Mouse (Mus musculus): ENCODE measurements around the gene Crhr1. TPM values are rescaled to one million over a fixed set of nuclear protein-coding genes. Genes with fewer than 3 reads are reported as not detected.

Gene Crhr1
- total and polyA plus RNA-seq, 3 experiments = not detected

DNA sequence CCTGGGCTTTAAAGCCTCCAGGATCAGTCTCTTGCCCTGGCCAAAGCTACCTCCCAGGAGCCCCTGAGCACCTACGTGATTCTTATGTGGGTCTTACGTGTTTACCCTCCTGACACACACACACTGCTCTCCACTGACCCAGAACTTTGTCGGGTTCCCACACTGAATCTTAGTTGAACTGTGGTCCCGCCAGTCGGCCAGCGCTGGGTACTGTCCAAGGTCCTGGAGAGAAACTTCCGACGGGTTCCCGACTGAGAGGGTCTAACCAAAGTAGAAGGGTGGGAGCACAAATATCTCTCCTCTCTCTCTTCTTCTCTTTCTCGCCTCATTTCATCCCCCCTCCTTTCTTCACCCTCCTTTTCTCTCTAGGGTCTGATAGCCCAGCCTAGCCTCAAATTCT is 65.2 kb downstream of the Crhr1 start:
- Histone ChIP-seq H3K9me3 (replicated peaks; ENCODE audit: insufficient read depth, low read length) (no peaks in the 10 kb centered on the region), H3K36me3 (ENCODE audit: control insufficient read depth in 1 of 2, insufficient read depth in 2 of 2, low read length in 2 of 2) (no peaks in the 10 kb centered on the region), H3K4me3 (ENCODE audit: control insufficient read depth in 1 of 2, insufficient read depth in 1 of 2, low read depth in 2 of 2, low read length in 2 of 2) (no peak overlapping the region), H3K27ac (ENCODE audit: control insufficient read depth, low read depth, low read length) (no peak overlapping the region), H3K9ac (ENCODE audit: control insufficient read depth, low read depth, low read length, poor library complexity, severe bottlenecking) (no peak overlapping the region), H3K27me3 (ENCODE audit: control insufficient read depth in 1 of 2, insufficient read depth in 2 of 2, low read length in 2 of 2) (peaks cover 0 to 3% of the 10 kb centered on the region in 2 experiments; a peak in 2 of 4 replicates), H3K79me2 (ENCODE audit: control insufficient read depth, insufficient read depth, low read length, poor library complexity) (no peaks in the 10 kb centered on the region), H3K4me1 (ENCODE audit: control insufficient read depth in 1 of 2, insufficient read depth in 2 of 2, low read length in 2 of 2) (no peaks in the 10 kb centered on the region)
- TF ChIP-seq TAL1 (IDR thresholded peaks at IDR 0.05; ENCODE audit: low read length) = no peak
- TF ChIP-seq POLR2AphosphoS5 (IDR thresholded peaks at IDR 0.05; ENCODE audit: borderline replicate concordance, low read depth, low read length) = no peak
- peak; percentile 37 for DNase-seq (ENCODE audit: low read depth, low spot score)

DNA sequence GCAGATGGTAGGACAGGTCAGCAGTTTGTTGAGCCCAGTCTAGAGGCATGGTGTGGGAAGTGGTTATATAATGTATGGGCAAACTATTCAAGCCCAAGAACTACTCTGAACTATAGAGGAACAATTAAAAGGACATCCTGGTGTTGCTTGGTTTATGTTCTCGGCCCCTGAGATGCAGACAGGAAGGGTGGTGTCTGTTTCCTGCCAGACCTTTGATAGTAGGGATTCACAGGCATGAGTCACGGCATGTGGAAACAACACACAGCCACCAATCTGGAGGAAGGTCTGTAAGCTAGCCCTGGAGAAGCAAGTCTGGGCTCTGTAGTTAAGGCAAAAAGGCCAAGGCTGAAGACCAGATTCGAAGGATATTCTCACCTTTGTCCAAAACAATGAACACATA is 70.6 kb downstream of the Crhr1 start:
- Histone ChIP-seq H3K4me3 (ENCODE audit: control insufficient read depth in 1 of 2, insufficient read depth in 1 of 2, low read depth in 2 of 2, low read length in 2 of 2) (no peak overlapping the region), H3K9ac (ENCODE audit: control insufficient read depth, low read depth, low read length, poor library complexity, severe bottlenecking) (no peak overlapping the region), H3K27ac (ENCODE audit: control insufficient read depth, low read depth, low read length) (no peak overlapping the region), H3K36me3 (ENCODE audit: control insufficient read depth in 1 of 2, insufficient read depth in 2 of 2, low read length in 2 of 2) (no peaks in the 10 kb centered on the region), H3K4me1 (ENCODE audit: control insufficient read depth in 1 of 2, insufficient read depth in 2 of 2, low read length in 2 of 2) (no peaks in the 10 kb centered on the region), H3K27me3 (ENCODE audit: control insufficient read depth in 1 of 2, insufficient read depth in 2 of 2, low read length in 2 of 2) (peaks cover 0 to 3% of the 10 kb centered on the region in 2 experiments; a peak in 2 of 4 replicates), H3K9me3 (replicated peaks; ENCODE audit: insufficient read depth, low read length) (no peaks in the 10 kb centered on the region), H3K79me2 (ENCODE audit: control insufficient read depth, insufficient read depth, low read length, poor library complexity) (no peaks in the 10 kb centered on the region)
- peak; percentile 34 for DNase-seq (ENCODE audit: low read depth, low spot score)
- TF ChIP-seq GABPA (IDR thresholded peaks at IDR 0.05; ENCODE audit: low read depth, low read length) (no peak), ETS1 (IDR thresholded peaks at IDR 0.05; ENCODE audit: low read depth, low read length) (no peak), EP300 (IDR thresholded peaks at IDR 0.05; ENCODE audit: low read depth in 1 of 2, low read length in 2 of 2) (no peak), RCOR1 (IDR thresholded peaks at IDR 0.05; ENCODE audit: low read depth, low read length) (no peak), USF1 (IDR thresholded peaks at IDR 0.05; ENCODE audit: low read depth, low read length) (no peak), TBP (IDR thresholded peaks at IDR 0.05; ENCODE audit: low read depth, low read length) (no peak), POLR2A (IDR thresholded peaks at IDR 0.05; ENCODE audit: control insufficient read depth in 1 of 2, insufficient read depth in 1 of 2, low read depth in 1 of 2, low read length in 2 of 2, poor library complexity in 1 of 2) (no peak), NRF1 (IDR thresholded peaks at IDR 0.05; ENCODE audit: insufficient read depth, low read depth, low read length, poor library complexity, severe bottlenecking) (no peak), SIN3A (IDR thresholded peaks at IDR 0.05; ENCODE audit: low read length) (no peak), MXI1 (IDR thresholded peaks at IDR 0.05; ENCODE audit: low read depth, low read length) (no peak), RAD21 (IDR thresholded peaks at IDR 0.05; ENCODE audit: low read depth, low read length) (no peak), E2F4 (IDR thresholded peaks at IDR 0.05; ENCODE audit: borderline replicate concordance, low read depth, low read length) (no peak), ZNF384 (IDR thresholded peaks at IDR 0.05; ENCODE audit: low read depth, low read length) (no peak), ZKSCAN1 (IDR thresholded peaks at IDR 0.05; ENCODE audit: low read depth, low read length) (no peak), KAT2A (conservative IDR thresholded peaks at IDR 0.05; ENCODE audit: low read depth, low read length) (no peak), TCF12 (IDR thresholded peaks at IDR 0.05; ENCODE audit: low read depth, low read length) (no peak), CTCF (IDR thresholded peaks at IDR 0.05 in 2 of 3, conservative IDR thresholded peaks at IDR 0.05 in 1 of 3; ENCODE audit: control insufficient read depth in 1 of 3, insufficient read depth in 1 of 3, low read depth in 2 of 3, low read length in 3 of 3, poor library complexity in 1 of 3, severe bottlenecking in 1 of 3) (no peak)

Data from MEL (cell line).